Mouse (Mus musculus) kidney, adult 8-10 months (tissue): ENCODE results near the gene Brd4.

Experiments used
- DNase-seq, 2 experiments: peaks; one replicate each; pipeline ENCODE4 v3.0.0; 2022

Gene Brd4

DNA sequence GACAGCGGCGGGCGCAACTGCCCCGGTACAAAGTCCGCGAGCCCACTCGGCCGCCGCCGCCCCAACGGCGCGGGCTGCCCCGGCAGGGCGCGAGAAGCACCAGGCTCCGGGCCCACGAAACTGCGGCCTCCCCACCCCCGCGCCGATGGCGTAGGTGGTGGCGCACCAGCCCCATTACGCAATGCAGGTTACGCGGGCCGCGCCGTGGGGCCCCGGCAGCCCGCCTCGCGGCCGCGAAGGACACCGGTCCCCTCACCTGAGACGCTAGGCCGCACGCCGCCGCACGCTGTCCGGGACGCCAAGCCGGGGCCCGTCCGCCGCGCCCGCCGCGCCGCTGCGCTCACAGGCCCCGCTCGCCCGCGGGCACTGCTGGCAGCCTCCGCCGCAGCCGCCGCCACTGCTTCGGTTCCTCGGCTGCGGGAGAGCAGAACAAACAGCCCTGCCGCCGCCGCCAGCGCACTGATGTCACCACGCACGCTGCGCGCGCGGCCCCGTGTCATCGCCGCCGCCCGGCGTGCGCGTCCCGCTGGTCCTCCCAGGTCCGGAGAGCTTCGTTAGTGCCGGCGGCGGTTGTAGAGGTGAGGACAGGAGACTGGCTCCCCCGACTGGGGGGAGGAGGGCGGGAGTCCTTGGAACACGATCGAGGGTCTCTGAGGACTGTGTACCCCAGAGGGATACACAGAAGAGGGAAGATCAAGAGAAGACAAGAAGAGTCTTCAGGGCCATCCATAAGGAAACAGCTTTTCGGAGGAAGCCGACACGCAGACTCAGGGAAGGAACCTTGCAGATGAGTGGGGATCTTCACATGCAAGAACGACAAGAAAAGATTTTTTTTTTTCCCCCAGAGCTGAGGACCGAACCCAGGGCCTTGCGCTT lies at the start of gene Brd4:
TSS of gene Brd4 (minus strand) at position 461 of the 876 bp plus-strand sequence.
- DNase-seq, result peak; percentile 88 to 90

DNA sequence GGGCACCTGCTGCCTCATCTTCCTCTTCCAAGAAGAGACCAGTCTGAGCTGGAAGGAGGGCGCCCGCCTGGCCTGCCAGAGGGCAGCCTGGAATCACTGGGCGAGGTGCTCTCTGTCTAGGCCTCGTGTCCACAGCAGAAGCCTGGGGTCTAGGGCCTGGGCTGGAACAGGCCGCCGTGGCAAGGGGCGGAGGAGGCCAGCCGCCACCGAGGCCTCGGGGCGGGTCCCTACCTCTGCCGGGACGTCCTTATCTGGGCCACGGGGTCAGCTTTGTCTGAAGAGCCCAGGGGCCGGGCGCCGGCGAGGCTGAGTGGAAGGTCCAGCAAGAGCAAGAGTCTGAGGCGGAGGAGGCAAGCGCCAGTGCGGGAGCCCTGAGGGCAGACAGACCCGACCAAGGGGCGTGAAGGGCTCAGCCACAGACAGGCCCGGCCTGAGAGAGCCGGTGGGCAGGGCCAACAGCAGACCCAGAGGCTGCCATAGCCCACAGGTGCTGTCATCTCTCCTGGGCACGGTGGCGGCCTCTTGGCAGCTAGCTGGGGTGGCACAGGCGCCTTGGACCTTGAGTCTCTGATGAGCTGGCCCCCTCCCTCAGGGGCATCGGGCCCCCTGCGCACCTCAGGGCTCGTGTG lies 49.3 kb upstream of the Brd4 start:
- DNase-seq, result no peak

DNA sequence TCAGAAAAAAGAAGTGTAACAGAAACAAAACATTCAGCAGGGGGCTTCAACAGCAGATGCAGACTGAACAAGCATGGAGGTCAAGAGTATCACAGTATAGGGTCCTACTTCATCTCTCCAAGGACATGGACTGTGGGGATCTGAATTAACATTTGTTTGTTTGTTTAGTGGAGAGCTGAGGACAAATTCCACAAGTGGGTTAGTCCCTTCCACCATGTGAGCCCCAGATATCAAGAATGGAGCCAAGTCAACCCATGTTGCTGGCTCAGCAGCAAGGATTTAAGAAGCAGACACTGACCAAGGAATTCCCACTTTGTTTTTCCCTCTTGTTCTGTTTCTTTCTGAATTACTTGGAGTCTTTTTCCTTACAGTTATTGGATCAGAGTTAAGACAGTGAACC lies 43.0 kb upstream of the Brd4 start:
- DNase-seq, result no peak

DNA sequence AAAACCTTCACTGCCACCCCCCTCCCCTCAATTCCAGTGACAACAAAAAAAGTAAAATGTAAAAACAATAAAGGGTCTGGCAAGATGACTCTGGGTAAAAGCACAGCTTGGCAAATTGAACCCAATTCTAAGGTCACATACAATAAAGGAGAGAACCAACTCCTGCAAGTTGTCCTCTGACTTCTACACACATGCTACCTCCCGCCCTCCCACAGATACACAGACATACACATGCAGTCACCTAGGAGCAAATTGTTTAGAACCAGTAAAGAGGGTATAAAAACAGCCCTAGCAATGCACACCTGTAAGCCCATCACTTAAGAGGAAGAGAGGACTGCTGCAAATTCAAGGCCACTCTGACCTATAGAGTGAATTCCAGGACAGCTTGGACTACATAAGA lies 38.3 kb upstream of the Brd4 start:
- no peak for DNase-seq

DNA sequence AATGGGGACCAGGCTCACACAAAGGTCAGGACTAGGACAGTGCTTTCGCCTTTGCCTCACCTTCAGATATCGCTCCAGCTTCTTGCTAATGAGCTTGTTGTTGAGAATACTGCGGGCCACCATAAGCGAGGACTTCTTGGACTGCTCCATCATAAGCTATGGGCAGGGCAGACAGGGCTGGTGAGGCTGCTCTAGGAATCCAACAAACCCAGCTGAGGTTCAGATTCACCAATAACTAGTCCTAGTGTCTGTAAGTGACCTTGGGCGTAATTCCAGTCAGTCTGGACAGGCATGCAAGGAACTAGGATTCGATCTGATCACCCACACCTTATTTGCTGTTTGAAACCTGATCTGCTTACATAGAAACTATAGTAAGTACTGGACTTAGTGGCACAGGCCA lies 37.3 kb upstream of the Brd4 start:
- peak; percentile 21 to 26 for DNase-seq

DNA sequence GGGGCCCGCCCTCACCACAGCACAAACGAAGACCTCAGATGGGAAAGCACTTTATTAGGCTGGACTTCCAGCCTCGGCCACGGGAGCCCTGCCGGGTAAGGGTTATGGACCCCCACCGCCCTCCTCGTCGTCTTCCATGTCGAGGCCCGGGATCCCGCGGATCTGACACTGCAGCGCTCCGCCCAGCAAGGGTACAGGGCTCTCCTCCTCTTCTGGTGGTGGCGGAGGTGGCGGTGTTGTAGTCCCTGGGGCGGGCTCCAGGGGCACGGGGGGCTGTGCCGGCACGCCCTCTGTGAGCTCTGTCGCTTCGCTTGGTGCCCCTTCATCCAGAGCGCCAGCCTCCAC lies 36.8 kb upstream of the Brd4 start:
- DNase-seq, result no peak

DNA sequence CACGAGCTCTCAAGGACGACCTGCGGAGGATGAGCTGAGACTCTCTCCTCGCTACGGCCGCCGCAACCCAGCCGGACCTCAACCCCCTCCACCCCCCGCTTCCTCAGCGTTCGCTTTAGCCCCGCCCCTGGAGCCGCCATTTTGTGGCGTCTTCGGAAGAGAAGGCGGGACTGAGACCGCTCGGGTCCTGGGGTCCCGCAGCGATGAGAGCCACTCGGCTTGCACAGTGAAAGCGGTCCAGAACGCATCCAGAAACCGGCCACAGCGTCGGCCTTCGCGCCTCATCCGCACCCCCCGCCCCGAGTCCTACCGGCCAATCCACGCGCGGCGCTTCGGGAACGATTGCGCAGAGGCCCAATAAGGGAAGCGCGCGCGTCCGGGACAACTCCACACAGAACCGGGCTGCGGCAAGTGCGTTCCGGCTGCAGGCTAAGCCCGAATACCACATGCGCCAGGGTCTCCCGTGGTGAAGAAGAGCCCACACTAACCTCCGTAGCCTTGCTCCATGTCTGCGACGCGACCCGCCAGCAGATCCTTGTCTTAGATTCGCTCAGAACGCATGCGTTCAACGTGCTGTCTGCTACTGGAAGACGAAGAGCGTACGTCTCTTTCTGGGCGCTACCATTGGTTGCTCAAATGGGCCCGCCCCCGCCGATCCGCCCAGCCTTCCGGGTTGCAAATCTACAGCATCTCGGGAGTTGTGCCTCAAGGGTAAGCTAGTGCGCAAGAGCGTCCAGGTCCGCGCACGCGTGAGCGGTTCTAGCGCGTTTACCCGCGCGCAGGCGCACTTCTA lies 36.3 kb upstream of the Brd4 start, which contains the start of gene Akap8:
TSS of gene Akap8 (minus strand) at position 642 of the 793 bp plus-strand sequence.
- DNase-seq, result peak; percentile 99

DNA sequence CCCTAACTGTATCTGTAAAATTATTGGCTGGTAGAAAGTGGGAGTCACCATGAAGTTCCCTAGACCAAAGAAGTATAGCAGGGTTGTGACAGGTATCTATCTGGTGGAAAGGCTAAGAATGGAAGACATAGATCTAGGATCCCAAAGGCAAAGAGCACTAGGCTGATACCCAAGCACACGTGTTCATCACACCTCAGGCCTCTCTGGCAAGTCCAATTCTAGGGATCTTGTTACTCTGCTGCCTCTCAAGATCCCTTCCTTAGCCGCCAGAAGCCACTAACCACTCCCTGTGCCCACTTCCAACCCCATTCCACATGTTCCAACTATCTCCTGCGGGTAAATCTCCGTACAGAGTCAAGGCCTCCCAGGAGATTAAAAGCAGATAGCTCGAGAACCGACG lies 35.4 kb upstream of the Brd4 start:
- no peak for DNase-seq

DNA sequence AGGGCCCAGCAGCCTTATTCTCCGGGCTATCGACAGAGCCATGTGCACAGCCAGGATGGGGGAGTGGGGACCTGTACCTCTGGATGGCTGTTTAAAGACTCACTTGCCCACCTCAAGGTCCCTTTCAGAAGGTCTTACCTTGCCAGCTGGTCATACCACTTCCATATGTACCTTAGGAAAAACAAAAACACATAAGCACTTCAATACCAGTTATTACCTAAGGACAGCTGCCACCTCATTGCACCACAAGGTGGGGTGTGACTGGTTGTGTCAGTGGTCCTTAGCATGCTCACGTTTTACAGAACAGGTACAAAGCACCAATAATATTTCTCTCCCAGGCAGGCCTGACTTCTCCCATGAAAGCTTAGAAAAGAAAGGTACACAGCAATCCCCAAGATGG lies 33.2 kb upstream of the Brd4 start:
- DNase-seq, result no peak

DNA sequence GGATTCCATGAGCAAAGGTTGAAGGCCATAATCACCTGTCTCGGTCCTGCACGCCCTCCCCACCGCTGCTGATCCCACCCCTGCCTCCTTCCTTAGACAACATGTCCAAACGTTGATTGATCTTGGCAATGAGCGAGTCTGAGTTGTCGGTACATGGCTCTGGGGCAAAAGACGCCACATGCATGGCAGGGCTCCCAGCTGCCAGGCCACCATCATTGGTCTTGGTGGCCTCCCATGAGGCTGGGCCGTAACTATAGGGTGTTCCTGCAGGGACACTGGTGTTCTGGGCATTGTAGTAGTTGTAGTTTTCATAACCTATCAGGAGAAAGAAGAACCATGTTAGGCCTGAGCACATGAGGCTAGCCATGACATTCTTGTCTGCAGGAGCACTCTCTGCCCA lies 32.5 kb upstream of the Brd4 start:
- no peak for DNase-seq

DNA sequence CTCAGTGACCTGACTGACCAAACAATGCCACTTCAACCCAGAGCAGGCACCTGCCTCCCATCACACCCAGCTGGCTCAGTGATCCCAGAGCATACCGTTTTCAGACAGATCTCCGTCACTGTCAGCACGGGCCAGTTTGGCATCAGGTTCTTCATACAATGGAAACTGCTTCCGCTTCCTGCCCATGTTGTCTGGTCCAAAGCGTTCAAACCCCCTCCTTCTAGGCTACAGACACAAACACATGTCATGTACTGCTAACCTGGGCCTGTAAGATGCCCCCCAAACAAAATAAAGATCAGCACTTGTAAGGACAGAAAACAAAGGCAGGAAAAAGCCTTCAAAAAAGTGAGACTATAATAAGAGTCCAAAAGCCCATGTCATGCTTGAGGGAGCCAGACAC lies 31.0 kb upstream of the Brd4 start:
- DNase-seq, result no peak

DNA sequence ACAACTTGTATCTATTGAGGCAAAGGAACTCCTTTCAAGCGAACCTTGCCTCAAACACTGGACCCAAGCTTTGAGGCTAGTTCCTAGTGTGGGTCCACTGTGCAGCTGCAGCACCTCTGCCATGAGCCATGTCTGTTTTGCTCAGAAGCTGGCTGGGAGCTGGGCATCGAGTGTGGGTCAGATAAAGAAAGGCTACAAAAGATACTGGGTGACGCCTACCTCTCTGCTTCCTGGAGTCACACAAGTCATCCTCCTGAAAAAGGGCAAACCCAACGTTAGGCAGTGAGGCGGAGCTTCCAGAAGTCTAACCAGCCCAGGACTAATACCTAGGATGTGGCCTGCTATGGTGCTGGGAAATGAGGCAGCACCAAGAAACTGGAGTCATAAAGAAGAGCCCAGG lies 29.4 kb upstream of the Brd4 start:
- no peak for DNase-seq

DNA sequence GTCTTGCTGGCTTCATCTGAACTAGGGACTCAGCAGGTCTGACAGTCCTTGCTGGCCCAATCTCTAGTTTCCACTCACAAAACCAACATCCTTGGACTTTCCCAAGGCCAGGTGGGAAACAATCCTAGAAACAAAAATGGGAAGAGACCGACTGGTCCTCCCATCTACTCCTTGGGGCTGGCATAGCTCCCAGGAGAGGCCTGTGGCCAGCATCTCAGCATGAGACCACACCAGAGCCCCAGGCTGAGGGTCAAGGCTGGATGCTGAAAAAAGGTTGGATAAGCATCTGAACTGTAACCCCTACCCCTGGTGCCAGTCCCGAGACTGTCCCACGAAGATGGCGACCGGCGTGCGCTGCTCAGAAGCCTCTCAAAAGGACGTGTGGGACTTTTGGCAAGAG lies 28.3 kb upstream of the Brd4 start:
- no peak for DNase-seq

DNA sequence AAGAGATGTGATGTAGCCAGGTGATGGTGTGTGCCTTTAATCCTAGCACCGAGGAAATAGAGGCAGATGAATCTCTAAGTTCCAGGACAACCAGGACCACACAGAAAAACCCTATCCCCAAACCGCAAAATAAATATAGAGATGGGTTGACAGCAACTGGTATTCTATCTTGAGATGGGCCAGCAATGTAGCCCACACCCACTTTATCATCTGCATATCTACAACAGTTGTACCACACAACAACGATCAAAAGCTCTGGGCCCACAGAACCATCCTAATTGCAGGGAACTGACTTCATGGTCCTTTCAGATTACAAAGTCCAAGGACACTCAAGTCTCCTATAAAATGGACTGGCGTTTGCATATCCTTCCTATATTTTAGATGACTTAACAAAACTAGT lies 23.4 kb upstream of the Brd4 start:
- no peak for DNase-seq

DNA sequence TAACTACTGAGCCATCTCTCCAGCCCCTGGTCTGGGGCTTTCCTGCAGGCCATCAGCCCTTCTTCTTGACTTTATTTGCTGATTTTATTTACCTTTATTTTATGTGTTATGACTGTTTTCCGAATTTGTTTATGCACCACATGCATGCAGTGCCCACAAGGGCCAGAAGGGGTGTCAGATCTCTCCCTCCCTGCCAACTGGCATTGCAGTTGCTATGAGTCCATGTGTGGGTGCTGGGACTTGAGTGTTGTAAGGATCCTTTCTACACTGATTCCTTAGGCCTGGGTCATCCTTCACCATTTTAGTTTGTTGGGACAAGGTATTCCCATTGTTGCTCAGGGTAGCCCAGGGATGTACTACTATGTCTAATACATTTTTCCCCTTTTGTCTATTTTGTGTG lies 13.6 kb upstream of the Brd4 start:
- no peak for DNase-seq

DNA sequence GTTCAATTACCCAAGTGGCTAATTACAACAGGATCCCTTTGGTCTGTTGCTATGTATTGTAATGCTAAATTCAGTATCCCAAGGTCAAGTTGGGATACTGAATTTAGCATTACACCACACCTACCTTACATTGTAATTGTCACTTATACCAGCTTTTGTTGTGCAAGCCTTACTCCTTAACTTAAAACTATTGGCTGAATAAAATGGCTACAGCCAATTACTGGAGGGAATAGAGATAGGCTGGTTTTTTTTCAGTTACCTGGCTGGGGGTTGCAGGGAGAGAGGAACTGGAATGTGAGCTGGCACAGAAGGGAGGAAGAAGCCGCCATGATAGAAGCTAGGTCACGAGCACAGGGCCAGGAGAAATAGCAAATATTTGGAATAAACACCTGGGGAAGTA lies 11.4 kb upstream of the Brd4 start:
- no peak for DNase-seq

DNA sequence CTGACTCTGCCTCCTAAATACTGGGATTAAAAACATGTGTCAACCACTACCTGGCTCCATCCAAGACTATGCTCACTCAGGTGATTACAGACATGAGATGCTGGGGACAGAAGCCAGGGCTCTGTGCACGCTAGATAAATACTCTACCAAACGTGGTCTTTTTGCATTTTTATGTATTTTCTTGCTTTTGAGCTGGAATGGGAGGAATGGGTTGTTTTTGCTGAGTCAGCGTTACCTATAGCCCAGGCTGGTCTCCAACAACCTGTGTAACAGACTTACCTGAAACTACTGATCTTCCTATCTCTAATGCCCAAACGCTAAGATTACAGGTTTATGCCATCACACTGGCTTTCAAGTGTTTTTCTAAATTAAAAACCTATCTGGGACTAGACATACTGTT lies 10.6 kb upstream of the Brd4 start:
- no peak for DNase-seq

DNA sequence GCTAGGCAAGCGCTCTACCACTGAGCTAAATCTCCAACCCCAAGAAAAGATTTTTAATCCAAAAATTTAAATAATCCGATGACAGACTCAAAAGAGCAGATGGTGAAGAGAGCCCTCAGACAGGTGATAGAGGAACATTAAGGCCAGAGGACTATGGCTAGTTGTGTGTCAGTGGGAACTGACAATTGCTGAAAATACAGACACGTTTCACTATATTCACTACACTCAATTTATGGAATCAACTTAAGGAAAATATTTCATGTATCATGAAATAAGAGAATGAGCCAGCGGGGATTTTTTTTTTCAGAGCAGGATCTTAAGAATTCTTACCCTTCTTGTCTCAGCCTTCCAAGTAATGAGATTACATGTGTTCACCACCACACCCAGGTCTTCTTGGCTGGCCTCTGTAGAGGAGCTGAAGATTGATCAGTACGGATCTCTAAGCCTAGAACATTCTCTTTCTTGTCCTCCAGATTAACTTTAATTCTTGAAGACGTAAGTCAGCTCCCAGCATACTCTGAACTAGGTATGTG lies 682 bp upstream of the Brd4 start:
- no peak for DNase-seq

DNA sequence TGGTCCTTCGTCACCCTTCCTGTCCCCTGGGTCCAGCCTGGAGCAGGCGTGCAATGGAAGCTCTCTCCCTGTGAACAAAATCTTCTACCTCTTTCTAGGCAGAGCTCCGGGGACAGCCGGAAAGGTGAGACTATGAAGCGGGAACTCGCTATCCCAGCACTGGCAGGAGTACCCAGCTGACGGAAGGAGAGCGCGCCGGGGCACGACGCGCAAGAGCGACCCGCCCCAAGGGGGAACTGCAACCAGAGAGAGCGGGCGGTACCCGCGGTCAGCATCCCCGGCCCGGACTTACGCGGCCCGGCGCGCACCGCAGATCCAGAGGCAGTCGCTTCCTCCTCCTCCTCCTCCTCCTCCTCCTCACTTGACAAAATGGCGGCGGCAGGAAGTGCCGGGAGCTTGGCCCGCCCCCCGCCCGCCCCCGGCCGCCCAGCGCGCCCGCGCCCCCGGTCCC lies 726 bp downstream of the Brd4 start:
- peak; percentile 37 to 47 for DNase-seq

DNA sequence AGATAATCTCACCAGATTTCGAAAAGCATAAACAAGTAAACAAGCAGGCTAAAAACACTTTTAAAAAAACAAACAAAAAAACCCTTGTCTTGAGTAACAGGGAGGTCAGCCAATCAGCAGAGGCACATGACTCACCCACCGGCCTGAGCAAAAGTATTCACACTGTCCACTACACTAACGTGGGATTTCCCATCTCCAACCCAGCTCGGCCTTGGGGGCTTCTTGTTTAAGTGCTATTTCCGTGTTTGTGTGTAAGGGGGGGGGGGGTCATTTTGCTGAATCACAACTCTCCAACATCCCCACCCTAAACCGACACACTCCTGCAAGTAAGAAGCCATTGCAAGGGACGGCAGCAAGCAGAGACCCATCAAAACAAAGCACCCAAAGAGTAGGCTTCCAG lies 1.2 kb downstream of the Brd4 start:
- peak; percentile 11 to 18 for DNase-seq

DNA sequence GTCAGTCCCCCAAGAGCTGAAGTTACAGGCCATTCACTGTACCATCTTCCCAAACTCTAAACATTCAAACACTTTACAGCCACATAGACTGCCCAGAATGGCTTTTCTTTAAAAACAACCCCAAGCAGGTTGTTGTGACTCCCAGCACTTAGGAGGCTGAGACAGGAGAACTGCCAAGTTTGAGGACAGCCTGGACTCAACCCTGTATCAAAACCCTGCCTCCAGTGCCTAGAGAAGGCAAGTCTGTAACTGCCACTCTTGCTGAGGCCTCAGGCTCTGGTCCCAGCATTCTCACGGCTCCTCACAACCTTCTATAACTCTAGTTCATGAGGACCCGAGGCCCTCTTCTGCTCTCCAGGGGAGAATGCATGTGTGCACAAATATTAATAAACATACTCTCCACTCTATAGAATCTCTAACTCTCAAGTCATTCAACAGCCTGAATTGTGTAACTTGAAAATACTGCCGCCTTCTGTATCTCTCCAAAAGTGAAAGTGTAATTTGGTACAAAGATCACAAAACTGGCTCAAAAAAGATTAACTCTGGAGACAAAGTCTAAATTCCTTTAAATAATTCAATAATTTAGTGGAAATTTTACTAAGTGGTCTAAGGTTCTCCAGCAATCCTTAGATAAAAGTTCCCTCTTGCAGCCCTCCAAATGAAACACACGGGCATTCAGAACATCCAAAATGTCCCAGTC lies 2.8 kb downstream of the Brd4 start:
- DNase-seq, result peak in 1 of 2 experiments; percentile 28

DNA sequence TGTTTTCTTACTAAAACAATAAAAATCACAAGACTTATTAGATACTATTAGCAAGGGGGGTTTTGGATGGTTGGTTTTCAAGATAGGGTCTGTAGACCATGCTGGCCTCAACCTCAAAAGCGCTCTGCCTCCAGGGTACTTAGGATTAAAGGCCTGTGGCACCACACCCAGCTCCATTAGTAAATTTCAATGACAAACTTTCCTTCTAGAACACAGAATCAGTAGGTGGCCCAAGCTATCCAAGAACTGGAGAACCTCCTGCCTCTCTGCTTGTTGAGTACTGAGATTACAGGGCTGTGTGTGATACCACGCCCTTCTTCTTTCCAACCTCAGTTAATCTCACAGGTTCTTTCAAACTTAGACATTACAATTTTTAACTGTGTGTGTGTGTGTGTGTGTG lies 3.4 kb downstream of the Brd4 start:
- DNase-seq, result no peak

DNA sequence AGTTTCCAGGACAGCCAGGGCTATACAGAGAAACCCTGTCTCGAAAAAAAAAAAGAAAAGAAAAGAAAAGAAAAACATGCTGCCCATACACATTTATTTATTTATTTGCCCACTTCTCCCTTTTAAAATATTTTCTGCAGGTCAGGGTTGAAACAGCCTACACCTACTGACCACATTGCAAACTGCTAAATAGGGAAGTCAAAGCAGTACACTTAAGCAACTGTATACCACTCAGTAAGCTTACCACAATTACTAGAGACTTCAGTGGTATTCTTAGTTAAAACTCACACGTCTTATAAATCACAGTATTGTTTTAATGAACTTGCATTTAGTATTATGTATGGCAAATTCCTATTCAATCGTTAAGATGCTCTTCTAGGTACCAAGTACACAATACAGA lies 3.9 kb downstream of the Brd4 start:
- DNase-seq, result no peak
